ENCODE assay signal across 10 mouse cellular contexts in the genomic region with DNA sequence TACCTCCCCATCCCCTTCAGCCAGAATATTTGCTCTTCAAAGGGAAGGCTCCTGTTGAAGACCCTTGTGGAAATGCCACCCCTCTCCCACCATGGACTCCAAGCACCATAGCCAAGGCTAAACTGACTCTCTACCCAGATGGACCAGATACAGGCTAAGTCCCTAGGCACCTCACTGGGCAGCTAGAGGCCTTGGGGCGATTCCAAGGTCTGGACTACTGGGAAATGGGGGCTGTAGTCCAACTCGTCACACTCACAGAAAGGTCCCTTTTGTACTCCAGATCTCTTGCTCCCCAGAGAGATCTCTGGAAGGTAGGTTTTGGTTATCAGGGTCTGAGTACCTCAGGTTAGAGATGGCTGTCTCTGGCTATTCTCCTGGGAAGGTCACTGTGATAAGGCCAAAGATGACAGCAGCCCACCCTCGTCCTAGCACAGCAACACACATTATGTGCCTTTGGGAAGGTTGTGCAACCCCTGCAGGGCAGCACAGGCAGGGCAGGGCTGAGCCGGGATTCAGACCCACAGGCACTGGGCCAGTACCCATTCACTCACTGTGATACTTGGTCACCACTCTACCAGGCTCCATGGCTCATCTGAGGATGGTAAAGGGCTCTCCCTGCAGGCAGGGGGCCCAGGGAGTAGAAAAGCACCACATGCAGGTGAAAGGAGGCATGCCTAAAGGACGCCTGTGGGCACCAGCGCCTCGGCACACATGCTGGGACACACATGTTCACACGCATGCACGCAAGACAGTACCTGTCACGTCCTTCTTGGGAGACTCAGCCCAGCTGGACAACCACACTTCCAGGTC.
A peak's percentile ranks its signal among the peaks of the same experiment; 100 is the strongest.
DNase-seq lines count a peak whose midpoint lies in the region; ATAC-seq and TF ChIP-seq lines count a peak whose summit lies in the region.
"Had no signal": no experiment of that assay in that cellular context is flagged by ENCODE, and none has a peak within 500 bp of the region (broad histone marks: within the 10 kb centered on the region; RNA-seq: fewer than 3 reads in every experiment).

No protein-coding gene starts in this region.

- in situ Hi-C loops in ES-E14 (cut with MboI; ENCODE audit: low sequenced_read_pairs in 2 of 2, unreplicated experiment in 2 of 2), result no loop called here

- DNase-seq in hindbrain, embryonic 14.5 days (ENCODE audit: low spot score), result no peak
- DNase-seq in ES-E14 (ENCODE audit: low read depth, low spot score), result no peak
- no peak for DNase-seq in liver, embryonic 13.5 days
- no peak for DNase-seq in thymus, postnatal 4 days
- DNase-seq: cerebellum, adult 18-20 months had no signal

- H3K4me3 ChIP-seq in hindbrain, embryonic 13.5 days, result no peak overlapping the region
- no peak overlapping the region for H3K4me3 ChIP-seq in hindbrain, embryonic 14.5 days (replicated peaks; ENCODE audit: low read length)
- no peak overlapping the region for H3K4me3 ChIP-seq in ES-E14 (ENCODE audit: insufficient read depth in 1 of 2, low read depth in 1 of 2, low read length in 2 of 2, poor library complexity in 1 of 2, severe bottlenecking in 1 of 2)
- H3K4me3 ChIP-seq in embryonic fibroblast, embryonic 13.5 days (ENCODE audit: insufficient read depth, low read length), result peak overlapping the region; percentile 48
- 0 out of 2 replicates have a peak overlapping the region, but pooled peaks have one; percentile 9 for H3K4me3 ChIP-seq in liver, embryonic 13.5 days (replicated peaks)

- no peak for TF ChIP-seq POLR2A in embryonic fibroblast, embryonic 13.5 days (IDR thresholded peaks at IDR 0.05; ENCODE audit: low read depth, low read length)

- no peaks in the 10 kb centered on the region for H3K36me3 ChIP-seq in hindbrain, embryonic 13.5 days
- H3K36me3 ChIP-seq in hindbrain, embryonic 14.5 days (replicated peaks; ENCODE audit: control insufficient read depth, insufficient read depth), result no peaks in the 10 kb centered on the region
- no peaks in the 10 kb centered on the region for H3K36me3 ChIP-seq in ES-E14 (ENCODE audit: control insufficient read depth, insufficient read depth, low read length, poor library complexity, severe bottlenecking)
- H3K36me3 ChIP-seq in liver, embryonic 13.5 days, result no peaks in the 10 kb centered on the region

- WGBS in hindbrain, embryonic 13.5 days, result 65% methylated on average over 10 of the region's 10 CpGs
- 69% methylated on average over 10 of the region's 10 CpGs for WGBS in hindbrain, embryonic 14.5 days
- 64% methylated on average over 10 of the region's 10 CpGs for WGBS in liver, embryonic 13.5 days (ENCODE audit: insufficient replicate concordance)

- H3K4me2 ChIP-seq in hindbrain, embryonic 13.5 days, result no peak overlapping the region
- H3K4me2 ChIP-seq in hindbrain, embryonic 14.5 days (replicated peaks), result no peak overlapping the region
- H3K4me2 ChIP-seq in liver, embryonic 13.5 days, result peak overlapping the region; percentile 33

- H3K27ac ChIP-seq in hindbrain, embryonic 13.5 days, result no peak overlapping the region
- no peak overlapping the region for H3K27ac ChIP-seq in hindbrain, embryonic 14.5 days
- no peak overlapping the region for H3K27ac ChIP-seq in ES-E14 (ENCODE audit: insufficient read depth, low read depth, low read length, poor library complexity, severe bottlenecking)
- peak overlapping the region; percentile 84 for H3K27ac ChIP-seq in embryonic fibroblast, embryonic 13.5 days (ENCODE audit: insufficient read depth, low read length)
- H3K27ac ChIP-seq in liver, embryonic 13.5 days, result no peak overlapping the region

- peak overlapping the region; percentile 55 for H3K9ac ChIP-seq in hindbrain, embryonic 13.5 days
- no peak overlapping the region for H3K9ac ChIP-seq in hindbrain, embryonic 14.5 days
- peak overlapping the region; percentile 9; the same call in 1 of the 2 replicates for H3K9ac ChIP-seq in ES-E14 (ENCODE audit: insufficient read depth, low read depth, low read length, poor library complexity, severe bottlenecking)
- no peak overlapping the region for H3K9ac ChIP-seq in liver, embryonic 13.5 days

- H3K4me1 ChIP-seq in hindbrain, embryonic 13.5 days (replicated peaks), result peaks cover 68% of the 10 kb centered on the region
- peaks cover 10% of the 10 kb centered on the region for H3K4me1 ChIP-seq in hindbrain, embryonic 14.5 days (replicated peaks; ENCODE audit: control insufficient read depth, insufficient read depth, low read length)
- peaks cover 7 to 42% of the 10 kb centered on the region in 2 experiments for H3K4me1 ChIP-seq in ES-E14 (ENCODE audit: control insufficient read depth in 2 of 2, insufficient read depth in 2 of 2, low read length in 2 of 2, poor library complexity in 1 of 2)
- H3K4me1 ChIP-seq in embryonic fibroblast, embryonic 13.5 days (ENCODE audit: control insufficient read depth, insufficient read depth, low read length), result peaks cover 23% of the 10 kb centered on the region
- peaks cover 36% of the 10 kb centered on the region for H3K4me1 ChIP-seq in liver, embryonic 13.5 days (replicated peaks)

- peaks cover 14% of the 10 kb centered on the region; the same call in 1 of the 2 replicates for H3K27me3 ChIP-seq in hindbrain, embryonic 13.5 days
- H3K27me3 ChIP-seq in hindbrain, embryonic 14.5 days (ENCODE audit: control insufficient read depth, insufficient read depth, low read length), result no peaks in the 10 kb centered on the region
- peaks cover 15% of the 10 kb centered on the region for H3K27me3 ChIP-seq in liver, embryonic 13.5 days
- H3K27me3 ChIP-seq: Patski had no signal

- ATAC-seq in hindbrain, embryonic 13.5 days (ENCODE audit: low FRiP score), result no peak
- no peak for ATAC-seq in hindbrain, embryonic 14.5 days (ENCODE audit: low FRiP score)
- ATAC-seq in liver, embryonic 13.5 days (ENCODE audit: low read depth), result no peak
- no peak for ATAC-seq in activated CD4-positive, CD25-positive, alpha-beta regulatory T cell, adult 4 months
- no peak for ATAC-seq in inflammation-experienced regulatory T-cells, adult 6 months
- ATAC-seq: Patski had no signal

- TF ChIP-seq CTCF in embryonic fibroblast, embryonic 13.5 days (IDR thresholded peaks at IDR 0.05; ENCODE audit: borderline replicate concordance, insufficient read depth, low read length), result no peak

- no peaks in the 10 kb centered on the region for H3K9me3 ChIP-seq in hindbrain, embryonic 13.5 days
- no peaks in the 10 kb centered on the region for H3K9me3 ChIP-seq in hindbrain, embryonic 14.5 days (ENCODE audit: control insufficient read depth, low read length)
- H3K9me3 ChIP-seq in ES-E14 (ENCODE audit: control insufficient read depth, insufficient read depth, low read depth, low read length), result no peaks in the 10 kb centered on the region
- H3K9me3 ChIP-seq in liver, embryonic 13.5 days (replicated peaks), result no peaks in the 10 kb centered on the region

TF ChIP-seq in ES-E14, 5 proteins besides CTCF, POLR2A, EP300 and RAD21:
- no peak for TF ChIP-seq CHD2 (IDR thresholded peaks at IDR 0.05; ENCODE audit: low read depth, low read length)
- TF ChIP-seq ZNF384 (IDR thresholded peaks at IDR 0.05; ENCODE audit: low read depth, low read length), result no peak

Comparison
In these comparisons a context has a peak if more than half of its experiments do, and no peak if none do; other contexts are left out.
1. H3K9ac ChIP-seq: peak in hindbrain, embryonic 13.5 days (single experiment) and ES-E14 (single experiment); none in hindbrain, embryonic 14.5 days (single experiment) and liver, embryonic 13.5 days (single experiment).
2. H3K4me3 ChIP-seq: peak in embryonic fibroblast, embryonic 13.5 days (single experiment) and liver, embryonic 13.5 days (single experiment); none in hindbrain, embryonic 13.5 days (single experiment), hindbrain, embryonic 14.5 days (single experiment) and ES-E14 (0 of 2).